Mouse (Mus musculus): ENCODE data around the gene Igf1.

DNA sequence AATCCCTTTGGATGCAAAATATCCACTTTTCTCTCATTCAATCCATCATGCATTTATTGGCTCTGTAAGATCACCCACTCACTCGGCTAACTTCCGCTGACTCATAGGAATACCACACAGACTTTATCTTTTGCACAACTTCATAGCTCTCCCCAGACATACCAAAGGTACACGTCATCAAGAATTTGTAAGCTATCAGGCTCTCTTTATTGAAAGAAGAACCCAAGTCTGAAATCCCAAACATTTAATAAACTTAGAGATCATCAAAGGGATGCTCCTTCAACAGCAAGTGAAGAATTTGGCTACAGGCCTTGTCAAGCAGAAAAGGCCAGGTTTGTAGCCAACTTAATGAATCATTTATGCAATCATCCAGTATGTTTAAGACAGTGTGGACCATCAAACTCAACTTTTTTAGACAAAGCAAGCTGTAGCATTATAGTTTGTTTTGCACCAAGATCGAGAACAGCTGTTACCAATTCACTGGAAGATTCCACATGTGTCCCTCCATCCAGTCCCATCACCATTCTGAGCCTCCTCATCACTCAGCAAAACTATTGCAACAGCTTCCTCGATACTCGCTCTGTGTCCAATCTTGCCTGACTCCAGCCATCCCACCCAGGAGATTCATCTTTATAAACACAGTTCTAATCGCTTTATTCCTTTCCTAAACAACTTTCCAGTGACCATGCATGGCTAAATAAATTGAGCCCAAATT lies 22.2 kb downstream of the Igf1 start:
- TF ChIP-seq GATA1 (IDR thresholded peaks at IDR 0.05; ENCODE audit: borderline replicate concordance, low read length) (no peak), FLI1 (IDR thresholded peaks at IDR 0.05; ENCODE audit: low read length) (no peak)

All from megakaryocyte, embryonic 14.5 days (primary cell).